Mouse (Mus musculus) myocyte (in vitro differentiated cells): ENCODE data around the gene Bnip3. TPM values are rescaled to one million over a fixed set of nuclear protein-coding genes. Genes with fewer than 3 reads are reported as not detected.

Source experiments
- H3K27me3 ChIP-seq: one replicate; pipeline ENCODE4 v1.6.1; 2011; ENCODE audit not compliant: control insufficient read depth, insufficient read depth, insufficient read length
- H3K36me3 ChIP-seq: one replicate; pipeline ENCODE4 v1.6.1; 2011; ENCODE audit not compliant: control insufficient read depth, insufficient read depth
- H3K4me2 ChIP-seq: one replicate; pipeline ENCODE4 v1.6.1; 2011; ENCODE audit warnings: low read depth, control low read depth
- H3K4me3 ChIP-seq: one replicate; pipeline ENCODE4 v1.5.1; 2011; ENCODE audit warnings: mild to moderate bottlenecking, control low read depth, moderate library complexity
- H3K79me2 ChIP-seq: one replicate; pipeline ENCODE4 v1.6.1; 2011; ENCODE audit not compliant: control insufficient read depth, insufficient read depth
- H3ac ChIP-seq: one replicate; pipeline ENCODE4 v1.6.1; 2011; ENCODE audit not compliant: control insufficient read depth, insufficient read length
- CEBPB ChIP-seq: IDR thresholded peaks from 2 replicates; pipeline ENCODE4 v1.6.1; 2011; ENCODE audit warnings: mild to moderate bottlenecking, moderate library complexity; ENCODE audit not compliant: poor library complexity, insufficient read depth, severe bottlenecking
- E2F4 ChIP-seq: IDR thresholded peaks from one replicate; pipeline ENCODE4 v1.6.1; 2011; ENCODE audit warnings: mild to moderate bottlenecking, control low read depth, moderate library complexity; ENCODE audit not compliant: insufficient read depth
- MAX ChIP-seq: IDR thresholded peaks from one replicate; pipeline ENCODE4 v1.6.1; 2011; ENCODE audit warnings: low read depth, mild to moderate bottlenecking, control low read depth
- MYOD1 ChIP-seq, 3 experiments: IDR thresholded peaks; one replicate each; pipeline ENCODE4 v1.6.1; 2011; ENCODE audit warnings: control low read depth in 2 of 3, low read depth in 2 of 3, mild to moderate bottlenecking in 2 of 3, moderate library complexity in 1 of 3; ENCODE audit not compliant: insufficient read length in 2 of 3, control insufficient read depth in 1 of 3
- MYOG ChIP-seq, 3 experiments: IDR thresholded peaks; one replicate each; pipeline ENCODE4 v1.6.1; 2011; ENCODE audit warnings: control low read depth in 2 of 3, low read depth in 2 of 3, mild to moderate bottlenecking in 2 of 3; ENCODE audit not compliant: insufficient read length in 2 of 3, control insufficient read depth in 1 of 3, insufficient read depth in 1 of 3
- POLR2A ChIP-seq: IDR thresholded peaks from one replicate; pipeline ENCODE4 v1.6.1; 2011; ENCODE audit warnings: low read depth, mild to moderate bottlenecking, control low read depth, moderate library complexity; ENCODE audit not compliant: insufficient read length
- POLR2AphosphoS2 ChIP-seq: IDR thresholded peaks from one replicate; pipeline ENCODE4 v1.6.1; 2011; ENCODE audit warnings: low read depth, control low read depth; ENCODE audit not compliant: insufficient read length
- REST ChIP-seq: IDR thresholded peaks from one replicate; pipeline ENCODE4 v1.6.1; 2011; ENCODE audit warnings: mild to moderate bottlenecking, control low read depth, moderate library complexity; ENCODE audit not compliant: insufficient read depth, insufficient read length
- SRF ChIP-seq: IDR thresholded peaks from one replicate; pipeline ENCODE4 v1.6.1; 2011; ENCODE audit warnings: low read depth; ENCODE audit not compliant: control insufficient read depth, insufficient read length
- TCF12 ChIP-seq: IDR thresholded peaks from one replicate; pipeline ENCODE4 v1.6.1; 2011; ENCODE audit warnings: mild to moderate bottlenecking, control low read depth; ENCODE audit not compliant: poor library complexity, insufficient read depth, severe bottlenecking
- TCF3 ChIP-seq: IDR thresholded peaks from one replicate; pipeline ENCODE4 v1.6.1; 2011; ENCODE audit warnings: low read depth, control low read depth; ENCODE audit not compliant: insufficient read length
- USF1 ChIP-seq: IDR thresholded peaks from one replicate; pipeline ENCODE4 v1.6.1; 2011; ENCODE audit warnings: low read depth, mild to moderate bottlenecking, control low read depth, moderate library complexity
- polyA plus RNA-seq: library from polyadenylated mRNA; unstranded; fragments of >200 nt; fragmentation: generic; extraction: Trizol; gene quantifications from one replicate; pipeline ENCODE4 v1.2.1, GENCODE M21; 2012; ENCODE audit warnings: missing spikeins

Bnip3 gene
- polyA plus RNA-seq, 1 experiment = 49.7 TPM

DNA sequence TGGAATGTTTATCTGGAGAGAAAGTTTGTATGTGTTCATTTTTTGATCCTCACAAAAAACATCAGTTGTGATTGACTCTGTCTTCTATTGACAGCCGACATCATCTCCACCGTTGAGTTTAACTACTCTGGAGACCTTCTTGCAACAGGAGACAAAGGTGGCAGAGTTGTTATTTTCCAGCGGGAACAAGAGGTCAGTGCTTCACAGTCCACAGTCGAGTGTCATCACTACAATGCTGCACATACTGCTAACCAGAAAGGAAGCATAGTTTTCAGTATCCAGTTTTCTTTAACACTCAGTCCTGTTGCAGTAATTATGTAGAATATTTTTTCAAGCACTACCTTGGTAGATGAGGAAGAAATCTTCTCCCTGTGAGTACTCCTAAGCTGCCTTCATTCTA, 41.0 kb downstream of the Bnip3 start:
- H3ac ChIP-seq = no peak overlapping the region
- peaks cover 46% of the 10 kb centered on the region for H3K79me2 ChIP-seq
- no peaks in the 10 kb centered on the region for H3K27me3 ChIP-seq
- H3K4me2 ChIP-seq = no peak overlapping the region
- no peak for TF ChIP-seq E2F4
- no peak for TF ChIP-seq SRF
- no peak for TF ChIP-seq USF1
- no peak for TF ChIP-seq POLR2AphosphoS2
- peaks cover 10% of the 10 kb centered on the region for H3K36me3 ChIP-seq
- H3K4me3 ChIP-seq = no peak overlapping the region

DNA sequence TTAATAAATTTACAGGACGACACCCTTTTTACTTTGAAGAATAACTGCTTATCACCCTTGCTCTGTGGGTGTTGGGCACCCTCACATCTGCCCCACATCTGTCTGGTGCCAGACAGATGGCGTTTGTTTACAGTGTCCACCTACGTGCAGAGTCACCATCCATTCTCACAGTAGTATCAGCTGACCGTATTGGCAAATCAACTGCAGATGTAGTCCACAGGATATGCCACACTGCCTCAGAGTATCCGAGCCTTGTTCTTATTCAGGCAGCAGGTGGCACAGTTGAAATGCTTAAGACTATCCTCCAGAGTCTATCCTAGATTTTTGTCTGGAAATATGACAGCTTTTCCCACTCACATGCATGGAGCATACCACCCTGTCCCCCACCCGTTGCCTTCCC, 42.0 kb downstream of the Bnip3 start:
- H3K27me3 ChIP-seq = no peaks in the 10 kb centered on the region
- H3K4me2 ChIP-seq = no peak overlapping the region
- peaks cover 56% of the 10 kb centered on the region for H3K79me2 ChIP-seq
- H3K4me3 ChIP-seq = no peak overlapping the region
- H3ac ChIP-seq = no peak overlapping the region
- TF ChIP-seq SRF (no peak), MYOD1 (IDR thresholded peaks at IDR 0.05; ENCODE audit: control insufficient read depth in 1 of 3, insufficient read length in 2 of 3, low read depth in 2 of 3) (no peak), USF1 (no peak), TCF12 (no peak), E2F4 (no peak), POLR2AphosphoS2 (no peak), TCF3 (no peak), MAX (no peak), REST (no peak), CEBPB (no peak), MYOG (IDR thresholded peaks at IDR 0.05; ENCODE audit: control insufficient read depth in 1 of 3, insufficient read depth in 1 of 3, insufficient read length in 2 of 3, low read depth in 2 of 3) (no peak), POLR2A (no peak)
- peaks cover 1% of the 10 kb centered on the region for H3K36me3 ChIP-seq

DNA sequence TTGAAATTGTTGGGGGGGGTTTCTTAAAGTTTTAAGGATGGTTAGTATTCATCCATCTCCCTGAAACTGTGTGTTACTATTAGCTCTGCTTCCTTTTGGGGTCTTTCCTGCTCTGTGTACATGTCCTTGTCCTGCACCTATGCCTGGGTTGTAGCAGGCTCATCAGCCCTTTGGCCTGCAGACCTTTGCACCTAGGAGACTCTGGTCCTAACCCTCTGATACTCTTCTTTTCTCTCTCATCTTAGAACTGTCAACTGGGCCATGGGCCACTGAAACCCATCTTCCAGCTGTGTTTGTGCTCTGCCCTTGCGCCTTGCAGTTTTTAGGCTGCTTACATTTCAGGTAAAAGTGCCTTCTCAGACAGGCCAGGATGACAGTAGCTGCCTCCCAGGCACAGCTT, 44.5 kb downstream of the Bnip3 start:
- TF ChIP-seq REST = no peak
- no peak for TF ChIP-seq POLR2A
- TF ChIP-seq POLR2AphosphoS2 = no peak
- no peak for TF ChIP-seq MAX
- no peak for TF ChIP-seq MYOD1 (IDR thresholded peaks at IDR 0.05; ENCODE audit: control insufficient read depth in 1 of 3, insufficient read length in 2 of 3, low read depth in 2 of 3)
- no peak for TF ChIP-seq E2F4
- no peak for TF ChIP-seq CEBPB
- no peak for TF ChIP-seq TCF3
- no peak for TF ChIP-seq TCF12
- no peak for TF ChIP-seq MYOG (IDR thresholded peaks at IDR 0.05; ENCODE audit: control insufficient read depth in 1 of 3, insufficient read depth in 1 of 3, insufficient read length in 2 of 3, low read depth in 2 of 3)
- TF ChIP-seq USF1 = no peak
- no peak for TF ChIP-seq SRF
- H3K27me3 ChIP-seq = no peaks in the 10 kb centered on the region
- H3K79me2 ChIP-seq = peaks cover 75% of the 10 kb centered on the region
- no peak overlapping the region for H3ac ChIP-seq
- no peak overlapping the region for H3K4me2 ChIP-seq
- no peaks in the 10 kb centered on the region for H3K36me3 ChIP-seq
- no peak overlapping the region for H3K4me3 ChIP-seq

DNA sequence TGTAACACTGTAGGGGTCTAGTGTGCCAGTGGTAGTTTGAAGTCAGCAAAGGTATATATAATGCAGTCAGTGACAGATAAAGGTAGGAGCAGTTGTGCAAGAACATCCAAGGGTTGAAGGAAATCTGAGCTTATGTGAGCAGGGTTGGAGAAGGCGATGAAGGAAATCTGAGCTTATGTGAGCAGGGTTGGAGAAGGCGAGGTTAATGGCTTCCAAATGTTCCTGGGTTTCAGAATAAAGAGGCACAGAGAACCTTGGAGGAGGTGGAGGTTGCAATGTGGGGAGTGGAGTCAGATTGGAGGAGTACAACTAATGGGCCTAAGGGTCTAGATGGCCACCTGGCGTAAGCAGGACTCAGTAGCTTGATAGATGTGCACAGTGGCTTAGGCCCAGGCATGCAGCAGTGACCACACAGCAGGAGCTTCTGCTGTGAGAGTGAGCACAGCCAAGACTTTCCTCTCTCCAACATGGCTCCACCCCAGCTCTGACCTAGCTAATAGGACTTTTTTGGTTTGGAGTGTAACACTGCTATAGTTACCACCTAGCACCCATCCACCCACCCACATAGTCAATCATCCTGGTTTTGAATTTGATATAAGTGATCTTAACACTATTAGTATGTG, 45.3 kb downstream of the Bnip3 start:
- no peaks in the 10 kb centered on the region for H3K27me3 ChIP-seq
- H3K4me2 ChIP-seq = no peak overlapping the region
- H3K36me3 ChIP-seq = no peaks in the 10 kb centered on the region
- peaks cover 80% of the 10 kb centered on the region for H3K79me2 ChIP-seq
- TF ChIP-seq MYOG (IDR thresholded peaks at IDR 0.05; ENCODE audit: control insufficient read depth in 1 of 3, insufficient read depth in 1 of 3, insufficient read length in 2 of 3, low read depth in 2 of 3) = no peak
- TF ChIP-seq MYOD1 (IDR thresholded peaks at IDR 0.05; ENCODE audit: control insufficient read depth in 1 of 3, insufficient read length in 2 of 3, low read depth in 2 of 3) = peak in 1 of 3 experiments; percentile 5
- H3K4me3 ChIP-seq = no peak overlapping the region
- no peak overlapping the region for H3ac ChIP-seq

DNA sequence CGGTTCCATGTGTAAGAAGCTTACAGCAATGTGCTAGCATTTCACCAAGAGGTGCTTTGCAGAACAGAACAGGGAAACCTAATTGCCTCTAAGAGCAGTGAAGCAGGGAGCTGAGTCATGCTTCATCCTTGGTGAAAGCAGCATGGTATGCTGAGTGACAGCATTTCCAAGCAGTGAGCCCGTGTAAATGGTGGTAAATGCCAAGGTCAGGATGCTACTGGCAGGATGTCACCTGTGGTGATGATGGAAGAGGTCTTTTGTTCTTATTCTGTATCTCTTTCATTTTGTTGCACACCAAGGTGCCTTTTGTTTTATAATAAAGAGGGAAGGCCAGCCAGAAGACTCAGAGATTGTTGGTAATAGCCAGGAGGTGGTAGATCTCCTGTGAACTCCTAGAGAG, 52.6 kb downstream of the Bnip3 start:
- Histone ChIP-seq H3K4me3 (no peak overlapping the region), H3ac (no peak overlapping the region), H3K36me3 (peaks cover 14% of the 10 kb centered on the region), H3K79me2 (peaks cover 91% of the 10 kb centered on the region), H3K27me3 (no peaks in the 10 kb centered on the region), H3K4me2 (no peak overlapping the region)
- TF ChIP-seq REST (no peak), E2F4 (no peak), TCF12 (no peak), POLR2AphosphoS2 (no peak), TCF3 (no peak), SRF (no peak), MYOD1 (IDR thresholded peaks at IDR 0.05; ENCODE audit: control insufficient read depth in 1 of 3, insufficient read length in 2 of 3, low read depth in 2 of 3) (no peak), POLR2A (no peak), MYOG (IDR thresholded peaks at IDR 0.05; ENCODE audit: control insufficient read depth in 1 of 3, insufficient read depth in 1 of 3, insufficient read length in 2 of 3, low read depth in 2 of 3) (no peak), CEBPB (no peak), MAX (no peak), USF1 (no peak)
